Mouse (Mus musculus) neural tube, embryonic 11.5 days (tissue): ENCODE measurements around the gene Klhl36. TPM values are rescaled to one million over a fixed set of nuclear protein-coding genes. Genes with fewer than 3 reads are reported as not detected.

Experiments
- ATAC-seq: fragments of 200-750 bp; cut with Nextera tagmentation; 2 replicates; pipeline ENCODE4 v1.8.0; 2017; ENCODE audit warnings: moderate number of reproducible peaks, mild to moderate bottlenecking, moderate TSS enrichment, moderate library complexity; ENCODE audit not compliant: insufficient read depth, low FRiP score, low TSS enrichment
- DNase-seq: peaks from one replicate; pipeline ENCODE4 v3.0.0-alpha.2; 2015; ENCODE audit warnings: low spot score
- H3K27ac ChIP-seq: fragments of 300-500 bp; sonication (generic); 2 replicates; pipeline ENCODE4 v1.5.1; 2014; ENCODE audit warnings: low read depth, mild to moderate bottlenecking, low read length
- H3K27me3 ChIP-seq: fragments of 300-500 bp; sonication (generic); 2 replicates; pipeline ENCODE4 v1.6.1; 2014; ENCODE audit warnings: mild to moderate bottlenecking, low read length, mixed read lengths; ENCODE audit not compliant: control insufficient read depth, insufficient read depth
- H3K36me3 ChIP-seq: fragments of 300-500 bp; sonication (generic); 2 replicates; pipeline ENCODE4 v1.6.1; 2014; ENCODE audit warnings: mild to moderate bottlenecking, low read length, moderate library complexity, mixed read lengths; ENCODE audit not compliant: control insufficient read depth, insufficient read depth
- H3K4me1 ChIP-seq: fragments of 300-500 bp; sonication (generic); 2 replicates; pipeline ENCODE4 v1.6.1; 2014; ENCODE audit warnings: low read length, mixed read lengths; ENCODE audit not compliant: control insufficient read depth, insufficient read depth
- H3K4me2 ChIP-seq: fragments of 300-500 bp; sonication (generic); 2 replicates; pipeline ENCODE4 v1.6.1; 2014; ENCODE audit warnings: low read depth, mild to moderate bottlenecking, moderate library complexity
- H3K4me3 ChIP-seq: fragments of 300-500 bp; sonication (generic); 2 replicates; pipeline ENCODE4 v1.5.1; 2014; ENCODE audit warnings: low read depth, low read length
- H3K9ac ChIP-seq: fragments of 300-500 bp; sonication (generic); 2 replicates; pipeline ENCODE4 v1.6.1; 2014; ENCODE audit warnings: mild to moderate bottlenecking, low read length
- H3K9me3 ChIP-seq: fragments of 300-500 bp; sonication (generic); 2 replicates; pipeline ENCODE4 v1.6.1; 2016; ENCODE audit warnings: low read length; ENCODE audit not compliant: control insufficient read depth
- WGBS: fragments of 180-500 bp; shearing (Covaris S2); extraction: QIAGEN DNeasy Blood & Tissue Kit; methylation state at CpG from one replicate; pipeline ENCODE4 v1.1.7; 2014; 5-methylcytosine and 5-hydroxymethylcytosine counted together
- polyA plus RNA-seq: library from polyadenylated mRNA; unstranded; fragments of >200 nt; fragmentation: Nextera tagmentation; extraction: Ambion mirVana; gene quantifications from 2 replicates; pipeline ENCODE4 v1.2.1, GENCODE M21; 2014

Gene Klhl36
- 7.8 and 8.9 TPM in 2 replicates for polyA plus RNA-seq

DNA sequence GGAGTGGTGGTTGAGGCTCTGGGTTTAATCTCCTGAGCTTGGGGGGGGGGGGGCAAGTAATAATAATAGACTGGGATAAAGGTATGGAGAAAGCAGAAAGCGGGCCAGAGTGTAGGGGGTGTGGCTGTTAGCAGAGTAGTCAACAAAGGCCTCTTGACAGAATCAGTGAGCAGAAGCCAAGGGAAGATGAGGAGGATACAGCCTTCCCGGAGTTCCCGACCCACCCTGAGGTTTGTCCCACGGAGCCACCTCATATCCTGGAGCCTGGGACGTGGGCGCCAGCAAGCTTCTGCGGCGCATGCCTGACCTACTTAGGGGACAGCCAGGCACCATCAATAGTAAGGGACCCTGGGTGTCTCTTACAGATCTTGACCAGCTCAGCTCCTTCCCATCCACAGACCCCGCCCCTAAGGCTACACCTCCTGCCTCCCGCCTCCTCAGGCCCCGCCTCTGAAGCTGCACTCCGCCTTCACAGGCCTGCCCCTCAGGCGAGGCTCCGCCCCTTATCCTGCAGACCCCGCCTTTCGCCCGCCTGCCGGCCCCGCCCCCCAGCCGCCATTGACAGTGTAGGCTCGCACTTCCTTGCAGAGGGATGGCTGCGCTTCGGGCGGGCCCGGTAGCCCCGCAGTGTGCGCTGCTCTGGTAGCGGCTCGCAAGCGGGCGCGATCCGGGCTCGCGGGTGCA, at the start of gene Klhl36:
Gene Klhl36, plus strand, starts transcription at position 561 of the 684 bp plus-strand sequence.
- Histone ChIP-seq H3K4me1 (no peaks in the 10 kb centered on the region), H3K36me3 (no peaks in the 10 kb centered on the region), H3K27ac (no peak within 1 kb of the TSS), H3K9me3 (no peaks in the 10 kb centered on the region), H3K4me2 (peak within 1 kb of the TSS; percentile 64), H3K27me3 (0 out of 2 replicates have a peak, but pooled peaks cover 3% of the 10 kb centered on the region), H3K4me3 (peak within 1 kb of the TSS; percentile 65), H3K9ac (peak within 1 kb of the TSS; percentile 71)
- DNase-seq (peak; percentile 95), ATAC-seq (peak; percentile 95)
- WGBS = 1% methylated on average over 34 of the region's 35 CpGs

DNA sequence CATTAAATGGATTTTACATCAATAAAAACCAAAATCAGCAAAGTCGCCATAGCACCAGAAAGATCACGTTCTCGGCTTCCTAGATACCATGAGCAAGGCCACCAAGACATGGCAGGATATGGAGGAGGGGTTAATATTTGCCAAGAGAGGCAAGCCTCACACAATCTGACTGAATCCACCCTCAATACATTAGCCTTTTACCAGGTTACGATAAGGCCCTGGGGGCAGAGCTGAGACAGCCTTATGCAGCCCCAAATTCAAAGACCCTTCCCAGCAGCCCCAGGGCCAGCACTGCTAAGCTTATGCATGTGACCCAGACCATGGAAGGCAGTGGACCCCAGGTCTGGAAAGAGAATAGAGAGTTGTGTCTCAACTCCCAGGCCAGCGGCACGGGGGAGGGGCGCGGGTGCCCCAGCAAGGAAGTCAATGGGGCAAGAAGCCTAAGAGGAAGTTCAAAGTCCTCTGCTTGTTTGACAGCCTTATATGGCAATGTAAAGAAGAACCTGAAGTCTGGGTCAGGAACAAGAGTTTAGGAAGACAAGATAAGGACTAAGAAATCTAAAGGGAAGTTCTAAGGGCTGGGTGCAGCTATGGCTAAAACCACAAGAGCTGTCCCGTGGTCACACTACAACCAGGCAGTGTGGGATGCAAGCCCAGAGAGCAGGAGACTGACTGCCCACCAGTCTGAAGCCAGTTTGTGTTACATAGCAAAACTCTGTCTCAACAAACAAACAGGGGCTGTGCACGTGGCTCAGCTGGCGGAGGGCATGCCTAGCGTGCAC, 49.2 kb upstream of the Klhl36 start:
- no peaks in the 10 kb centered on the region for H3K27me3 ChIP-seq

GRCm38 (mm10) chr8:119816219-119816618, 45.8 kb upstream of the Klhl36 start:
- ATAC-seq (no peak), DNase-seq (no peak)
- Histone ChIP-seq H3K36me3 (peaks cover 2% of the 10 kb centered on the region; the same call in 1 of the 2 replicates), H3K27me3 (no peaks in the 10 kb centered on the region), H3K27ac (no peak overlapping the region), H3K9ac (no peak overlapping the region), H3K4me2 (no peak overlapping the region), H3K9me3 (no peaks in the 10 kb centered on the region), H3K4me3 (no peak overlapping the region), H3K4me1 (peaks cover 20% of the 10 kb centered on the region)
- WGBS = 81% methylated on average over 6 of the region's 6 CpGs

More for the DNA sequence above, 49.2 kb upstream of the Klhl36 start:
- no peak overlapping the region for H3K9ac ChIP-seq
- DNase-seq (no peak), ATAC-seq (no peak)
- H3K4me3 ChIP-seq = no peak overlapping the region
- no peak overlapping the region for H3K27ac ChIP-seq
- no peak overlapping the region for H3K4me2 ChIP-seq
- peaks cover 2% of the 10 kb centered on the region for H3K36me3 ChIP-seq
- H3K9me3 ChIP-seq = no peaks in the 10 kb centered on the region
- peaks cover 23% of the 10 kb centered on the region for H3K4me1 ChIP-seq
- WGBS = 85% methylated on average over 12 of the region's 12 CpGs

DNA sequence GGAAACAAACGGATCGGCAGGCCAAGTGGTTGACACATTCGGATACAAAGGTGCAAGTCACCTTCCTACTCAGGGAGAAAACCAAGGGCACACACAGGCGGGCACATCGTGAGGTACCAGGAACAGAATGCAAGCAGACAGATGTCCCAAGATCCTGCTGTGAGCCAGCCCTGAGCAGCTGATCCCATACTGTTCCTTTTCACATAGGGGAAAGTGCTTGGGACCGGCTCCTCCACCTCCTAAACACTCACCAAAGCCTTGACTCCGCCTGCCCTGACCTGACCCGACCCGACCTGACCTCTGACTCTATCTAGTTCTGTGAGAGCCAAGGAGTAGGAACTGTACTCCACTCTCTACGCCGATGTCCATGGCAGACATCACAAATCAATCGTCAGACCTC, 44.6 kb upstream of the Klhl36 start:
- Histone ChIP-seq H3K36me3 (peaks cover 2% of the 10 kb centered on the region; the same call in 1 of the 2 replicates), H3K4me2 (no peak overlapping the region), H3K9me3 (no peaks in the 10 kb centered on the region), H3K9ac (no peak overlapping the region), H3K27ac (0 out of 2 replicates have a peak overlapping the region, but pooled peaks have one; percentile 11), H3K27me3 (no peaks in the 10 kb centered on the region), H3K4me1 (peaks cover 17% of the 10 kb centered on the region), H3K4me3 (no peak overlapping the region)
- ATAC-seq (no peak), DNase-seq (no peak)
- WGBS = 23% methylated on average over 12 of the region's 12 CpGs

DNA sequence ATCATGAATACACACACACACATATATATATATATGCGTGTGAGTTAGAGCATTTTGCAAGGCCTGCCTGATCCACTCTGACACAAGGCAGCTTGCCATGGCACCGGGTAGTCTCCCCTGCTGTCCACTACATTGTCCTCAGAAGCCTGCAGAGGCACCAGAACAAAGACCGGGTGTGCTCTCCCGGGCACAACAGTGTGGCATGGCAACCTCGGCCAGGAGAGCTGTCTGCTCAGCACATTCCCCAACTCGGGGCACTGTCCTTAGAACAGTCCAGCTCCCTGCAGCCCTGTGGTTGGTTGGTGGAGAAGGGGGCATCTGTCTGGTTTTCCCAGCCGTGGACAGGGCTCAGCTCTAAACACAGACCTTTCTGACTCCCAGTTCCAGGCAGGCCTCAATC, 42.8 kb upstream of the Klhl36 start:
- H3K4me3 ChIP-seq = no peak overlapping the region
- H3K27me3 ChIP-seq = no peaks in the 10 kb centered on the region
- H3K9ac ChIP-seq = no peak overlapping the region
- ATAC-seq (no peak), DNase-seq (no peak)
- peaks cover 11% of the 10 kb centered on the region for H3K4me1 ChIP-seq
- 77% methylated on average over 7 of the region's 7 CpGs for WGBS
- H3K27ac ChIP-seq = no peak overlapping the region
- no peaks in the 10 kb centered on the region for H3K9me3 ChIP-seq
- H3K4me2 ChIP-seq = no peak overlapping the region
- H3K36me3 ChIP-seq = peaks cover 4% of the 10 kb centered on the region; the same call in 1 of the 2 replicates

DNA sequence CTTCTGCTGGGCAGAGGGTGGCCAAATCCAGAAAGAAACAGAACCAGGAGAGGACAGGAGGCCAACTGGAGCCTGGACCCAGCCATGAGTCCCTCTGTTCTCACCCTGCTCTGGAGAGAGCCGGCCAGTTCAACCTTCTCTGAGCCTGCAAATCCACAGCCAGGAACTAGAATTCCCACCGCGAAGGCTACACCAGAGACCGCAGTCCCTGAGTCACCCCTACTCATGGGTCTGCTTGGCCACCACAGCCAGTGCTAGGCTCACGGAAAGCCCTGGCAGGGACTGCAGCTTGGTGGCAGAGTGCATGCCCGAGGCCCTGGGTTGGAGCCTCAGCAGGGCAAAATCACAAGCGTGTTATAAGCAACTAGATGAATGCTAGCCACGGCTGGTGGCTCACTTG, 42.1 kb upstream of the Klhl36 start:
- WGBS = 90% methylated on average over 8 of the region's 8 CpGs

DNA sequence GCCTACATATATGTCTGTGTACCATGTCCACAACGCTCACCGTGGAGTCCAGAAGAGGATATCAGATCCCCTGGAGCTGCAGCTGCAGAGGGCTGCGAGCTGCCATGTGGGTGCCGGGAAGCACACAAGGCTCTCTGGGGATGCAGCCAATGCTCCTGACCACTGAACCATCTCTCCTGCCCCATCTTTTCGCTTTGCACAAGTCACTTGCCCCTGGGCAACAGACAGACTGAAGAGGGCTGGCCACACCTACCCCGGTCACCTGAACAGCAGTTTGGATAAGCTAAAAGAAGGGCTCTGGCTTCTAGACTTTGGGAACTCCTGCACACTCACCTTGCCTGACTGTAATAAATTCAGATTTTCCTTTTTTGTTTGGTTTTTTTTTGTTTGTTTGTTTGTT, 40.4 kb upstream of the Klhl36 start:
- Histone ChIP-seq H3K4me2 (no peak overlapping the region), H3K9ac (no peak overlapping the region), H3K36me3 (peaks cover 4% of the 10 kb centered on the region; the same call in 1 of the 2 replicates), H3K9me3 (no peaks in the 10 kb centered on the region), H3K27ac (no peak overlapping the region), H3K4me1 (peaks cover 13% of the 10 kb centered on the region), H3K27me3 (no peaks in the 10 kb centered on the region), H3K4me3 (no peak overlapping the region)
- DNase-seq (no peak), ATAC-seq (no peak)
- 94% methylated on average over 6 of the region's 6 CpGs for WGBS

More for the DNA sequence above, 42.1 kb upstream of the Klhl36 start:
- Histone ChIP-seq H3K9me3 (no peaks in the 10 kb centered on the region), H3K4me2 (no peak overlapping the region), H3K27me3 (no peaks in the 10 kb centered on the region), H3K9ac (no peak overlapping the region), H3K4me1 (peaks cover 11% of the 10 kb centered on the region), H3K4me3 (no peak overlapping the region), H3K27ac (no peak overlapping the region), H3K36me3 (peaks cover 4% of the 10 kb centered on the region; the same call in 1 of the 2 replicates)
- no peak for ATAC-seq
- DNase-seq = no peak

GRCm38 (mm10) chr8:119823278-119823677, 38.8 kb upstream of the Klhl36 start:
- no peak overlapping the region for H3K9ac ChIP-seq
- H3K27me3 ChIP-seq = no peaks in the 10 kb centered on the region
- no peak for DNase-seq
- no peaks in the 10 kb centered on the region for H3K9me3 ChIP-seq
- no peak overlapping the region for H3K4me2 ChIP-seq
- no peak overlapping the region for H3K4me3 ChIP-seq
- H3K36me3 ChIP-seq = peaks cover 4% of the 10 kb centered on the region; the same call in 1 of the 2 replicates
- no peak overlapping the region for H3K27ac ChIP-seq
- peaks cover 15% of the 10 kb centered on the region for H3K4me1 ChIP-seq
- no peak for ATAC-seq
- WGBS = 96% methylated on average over 9 of the region's 9 CpGs
